Mouse (Mus musculus): ENCODE data around the gene Dock7. TPM values are rescaled to one million over a fixed set of nuclear protein-coding genes. Genes with fewer than 3 reads are reported as not detected.

The Dock7 gene
- 10 to 100 TPM; 14.9 to 17.6 TPM for total RNA-seq (2021)
- long read RNA-seq, experiment 1, partial matches to known transcripts = 3 of 3 reads
- long read RNA-seq, experiment 1, other reads (novel, unspliced or antisense) = 0 of 3 reads
- long read RNA-seq, experiment 2, full-length matches to known transcripts = 1 of 3 reads
- long read RNA-seq, experiment 2, partial matches to known transcripts = 2 of 3 reads
- long read RNA-seq, experiment 2, other reads (novel, unspliced or antisense) = 0 of 3 reads

- intact Hi-C loops (cut with DNase I) = loop anchor here (5.0 kb wide), 1 partner anchor 42 kb away; no protein-coding TSS in a partner anchor
- DNase-seq = peak; percentile 92
Measured at GRCm38 (mm10) chr4:99120211-99121122, at the start of gene Dock7. TSS of gene Dock7 (minus strand) at chr4:99120915.

DNA sequence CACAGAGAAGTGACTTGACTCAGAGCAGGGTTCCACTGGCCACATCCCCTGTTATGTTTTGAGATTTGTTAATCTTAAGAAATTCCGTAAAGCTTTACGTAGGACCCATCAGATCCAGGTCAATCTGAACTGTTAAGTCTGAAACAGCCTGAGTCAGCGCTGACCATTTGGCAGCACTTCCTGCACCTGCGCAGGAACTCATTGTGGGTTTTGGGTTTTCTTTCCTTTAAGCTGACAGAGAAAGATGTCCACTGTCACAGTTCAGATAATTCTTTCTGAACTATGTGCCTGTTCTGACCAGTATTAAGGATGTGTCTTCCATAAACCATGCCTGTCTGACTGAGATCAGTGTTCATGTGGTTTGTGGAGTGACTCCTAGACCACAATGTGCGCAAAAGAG is 48.2 kb upstream of the Dock7 start:
- intact Hi-C loops (cut with DNase I) = no loop called here
- no peak for DNase-seq

DNA sequence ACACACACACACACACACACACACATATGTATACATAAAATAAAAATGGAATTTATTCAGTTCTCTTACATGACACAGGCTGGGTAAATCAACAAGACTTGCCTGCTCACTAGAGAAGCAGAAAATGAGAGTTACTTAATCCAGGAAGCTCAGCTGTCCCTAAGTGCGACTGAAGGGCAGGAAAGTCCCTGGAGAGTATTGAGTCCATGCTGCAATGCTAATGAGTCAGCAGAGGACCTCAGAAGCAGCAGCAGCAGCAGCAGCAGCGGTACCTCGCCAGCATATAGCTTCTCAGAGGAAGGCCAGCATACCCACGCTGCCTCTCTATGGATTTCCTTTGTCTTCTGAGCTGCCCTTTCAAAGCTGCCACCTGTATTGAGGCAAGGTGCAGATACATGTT is 42.8 kb upstream of the Dock7 start:
- no peak for DNase-seq
- intact Hi-C loops (cut with DNase I) = loop anchor here (5.0 kb wide), 1 partner anchor 41 kb away; the partner anchor contains the start of gene Dock7

- DNase-seq = no peak
- intact Hi-C loops (cut with DNase I) = loop anchor here (5.0 kb wide), 1 partner anchor 41 kb away; the partner anchor contains the start of gene Dock7
Measured at GRCm38 (mm10) chr4:99163001-99163400, 42.3 kb upstream of the Dock7 start.

- intact Hi-C loops (cut with DNase I) = loop anchor here (5.0 kb wide), 1 partner anchor 39 kb away; the partner anchor contains the start of gene Dock7
- peak in 1 of 2 experiments; percentile 23 for DNase-seq
Measured at GRCm38 (mm10) chr4:99161457-99161971, 40.8 kb upstream of the Dock7 start.

DNA sequence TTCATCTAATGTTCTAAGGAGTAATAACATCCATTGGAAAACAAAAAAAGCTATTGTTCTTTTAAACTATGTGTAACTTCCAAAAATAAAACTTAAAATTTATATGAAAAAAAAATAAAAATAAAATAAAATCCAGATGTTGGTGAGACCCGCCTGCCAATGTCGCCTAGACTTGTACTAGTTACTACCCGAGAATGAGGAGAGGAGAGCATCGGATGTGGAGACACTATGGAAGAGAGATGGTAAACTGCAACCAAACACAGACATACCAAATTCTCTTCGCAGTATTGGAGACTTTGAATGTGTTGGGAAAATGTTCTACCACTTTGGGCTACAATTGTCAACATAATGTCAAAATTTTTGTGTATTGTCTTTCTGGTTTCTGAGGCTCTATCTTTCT is 40.2 kb upstream of the Dock7 start:
- intact Hi-C loops (cut with DNase I) = loop anchor here (5.0 kb wide), 1 partner anchor 39 kb away; the partner anchor contains the start of gene Dock7

GRCm38 (mm10) chr4:99160414-99160813 is 39.7 kb upstream of the Dock7 start:
- DNase-seq = no peak
- intact Hi-C loops (cut with DNase I) = loop anchor here (5.0 kb wide), 1 partner anchor 38 kb away; the partner anchor contains the start of gene Dock7

More for the DNA sequence above, 40.2 kb upstream of the Dock7 start:
- no peak for DNase-seq

DNA sequence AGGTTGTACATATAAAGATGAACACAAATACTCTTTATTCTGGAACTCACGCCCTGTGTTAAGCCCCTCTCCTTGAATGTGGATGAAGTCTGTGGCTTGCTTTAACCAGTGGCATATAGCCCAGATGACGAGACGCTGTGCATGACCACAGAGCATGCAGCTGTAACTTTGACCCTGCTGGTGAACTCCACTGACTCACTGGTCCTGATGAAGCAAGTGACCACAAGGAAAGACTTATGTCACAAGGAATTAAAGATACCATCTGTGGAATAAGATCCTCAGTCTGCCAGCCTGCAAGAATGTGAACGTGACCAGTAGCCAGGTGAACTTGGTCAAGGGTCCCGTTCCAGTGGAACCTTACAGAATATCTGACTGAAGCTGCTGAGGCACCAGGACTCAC is 37.8 kb upstream of the Dock7 start:
- DNase-seq = no peak
- intact Hi-C loops (cut with DNase I) = no loop called here

DNA sequence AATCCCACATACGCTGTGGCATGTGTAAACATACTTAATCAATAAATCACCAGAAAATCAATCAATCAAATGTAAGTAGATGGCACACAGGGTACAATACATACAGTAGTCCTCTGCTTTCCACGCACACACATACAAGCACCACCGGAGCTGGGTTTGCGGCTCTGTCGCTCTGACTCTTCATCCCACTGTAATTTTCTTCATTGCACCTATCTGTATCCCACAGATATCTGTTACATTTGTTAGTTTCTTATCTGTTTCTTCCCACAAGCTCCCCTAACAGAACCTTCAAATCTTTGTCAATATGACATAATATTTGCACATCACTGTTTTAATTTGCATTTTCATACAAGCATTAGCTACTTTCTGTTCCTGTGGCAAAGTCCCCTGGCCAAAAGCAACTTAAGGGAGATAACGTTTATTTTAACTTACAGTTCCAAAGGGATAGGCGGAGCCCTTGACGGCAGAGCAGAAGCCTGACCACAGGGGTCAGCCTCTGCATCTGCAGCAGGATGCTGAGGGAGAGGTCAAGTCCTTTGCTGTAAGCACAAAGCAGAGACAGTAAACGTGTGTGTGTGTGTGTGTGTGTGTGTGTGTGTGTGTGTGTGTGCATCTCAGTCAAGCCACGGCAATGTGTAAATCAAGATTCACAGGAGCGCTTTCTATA is 36.1 kb upstream of the Dock7 start:
- intact Hi-C loops (cut with DNase I) = no loop called here

DNA sequence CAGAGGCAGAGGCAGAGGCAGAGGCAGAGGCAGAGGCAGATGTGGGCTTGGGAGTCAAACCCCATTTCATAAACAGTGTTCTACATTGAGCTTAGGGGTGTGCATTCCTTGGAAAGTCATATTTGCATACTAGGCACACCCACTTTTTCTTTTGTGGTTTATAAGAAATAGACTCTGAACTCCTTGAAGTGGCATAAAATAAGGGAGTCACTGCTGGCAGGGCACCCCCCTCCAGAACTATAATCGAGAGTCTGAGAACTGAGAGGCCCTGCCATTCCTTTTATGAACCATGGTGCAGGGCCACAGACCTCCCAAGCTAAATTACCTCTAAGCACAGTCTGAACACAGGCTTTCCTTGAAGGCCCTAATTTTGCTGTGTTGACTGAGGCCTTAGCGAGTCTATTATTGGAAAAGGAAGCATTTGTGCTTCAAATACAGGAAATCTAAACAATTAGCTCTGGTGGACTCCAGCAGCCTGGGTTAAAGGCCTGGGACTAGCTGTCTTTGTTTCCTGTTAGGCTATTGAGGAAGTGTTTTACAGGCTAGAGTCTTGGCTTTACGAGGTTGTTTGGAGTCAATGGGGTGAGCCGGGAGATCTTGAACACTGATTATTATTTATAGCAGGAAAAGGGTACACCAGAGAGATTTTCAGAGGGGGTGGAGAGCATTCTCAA is 31.3 kb upstream of the Dock7 start:
- DNase-seq = no peak
- intact Hi-C loops (cut with DNase I) = no loop called here

More for the DNA sequence above, 36.1 kb upstream of the Dock7 start:
- DNase-seq = no peak

GRCm38 (mm10) chr4:99151434-99151833 is 30.7 kb upstream of the Dock7 start:
- intact Hi-C loops (cut with DNase I) = no loop called here
- no peak for DNase-seq

- no peak for DNase-seq
- intact Hi-C loops (cut with DNase I) = no loop called here
Measured at GRCm38 (mm10) chr4:99143323-99143722, 22.6 kb upstream of the Dock7 start.

- no peak for DNase-seq
- intact Hi-C loops (cut with DNase I) = no loop called here
Measured at GRCm38 (mm10) chr4:99141578-99141977, 20.9 kb upstream of the Dock7 start.

GRCm38 (mm10) chr4:99141171-99141570 is 20.5 kb upstream of the Dock7 start:
- DNase-seq = no peak
- intact Hi-C loops (cut with DNase I) = no loop called here

- DNase-seq = no peak
- intact Hi-C loops (cut with DNase I) = no loop called here
Measured at GRCm38 (mm10) chr4:99137986-99138641, 17.4 kb upstream of the Dock7 start.

- intact Hi-C loops (cut with DNase I) = no loop called here
- no peak for DNase-seq
Measured at GRCm38 (mm10) chr4:99134522-99134921, 13.8 kb upstream of the Dock7 start.

GRCm38 (mm10) chr4:99133326-99133725 is 12.6 kb upstream of the Dock7 start:
- intact Hi-C loops (cut with DNase I) = no loop called here

DNA sequence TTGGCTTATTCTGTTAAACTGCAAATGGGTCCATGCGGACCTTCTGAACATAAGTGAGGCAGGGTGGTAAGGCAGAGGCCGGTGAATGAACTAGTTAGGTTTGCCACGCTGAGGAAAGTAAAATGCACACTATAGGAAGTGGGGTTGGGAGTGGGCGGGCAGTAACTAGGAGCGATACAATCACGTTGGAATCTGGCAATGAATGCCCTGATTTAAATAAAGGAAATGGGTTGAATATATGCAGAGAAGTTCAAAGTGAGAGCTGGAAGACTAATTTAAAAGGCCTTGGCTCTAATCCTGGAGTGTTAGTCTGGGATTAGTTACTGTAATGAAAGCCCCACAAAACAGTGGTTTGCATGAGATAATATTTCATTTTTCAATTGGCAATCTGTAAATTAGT is 12.0 kb upstream of the Dock7 start:
- intact Hi-C loops (cut with DNase I) = no loop called here
- DNase-seq = no peak

More at GRCm38 (mm10) chr4:99133326-99133725, 12.6 kb upstream of the Dock7 start:
- DNase-seq = no peak

- intact Hi-C loops (cut with DNase I) = no loop called here
- DNase-seq = no peak
Measured at GRCm38 (mm10) chr4:99131227-99131653, 10.5 kb upstream of the Dock7 start.
